Mouse (Mus musculus): ENCODE results near the gene Aplp2.

The Aplp2 gene

DNA sequence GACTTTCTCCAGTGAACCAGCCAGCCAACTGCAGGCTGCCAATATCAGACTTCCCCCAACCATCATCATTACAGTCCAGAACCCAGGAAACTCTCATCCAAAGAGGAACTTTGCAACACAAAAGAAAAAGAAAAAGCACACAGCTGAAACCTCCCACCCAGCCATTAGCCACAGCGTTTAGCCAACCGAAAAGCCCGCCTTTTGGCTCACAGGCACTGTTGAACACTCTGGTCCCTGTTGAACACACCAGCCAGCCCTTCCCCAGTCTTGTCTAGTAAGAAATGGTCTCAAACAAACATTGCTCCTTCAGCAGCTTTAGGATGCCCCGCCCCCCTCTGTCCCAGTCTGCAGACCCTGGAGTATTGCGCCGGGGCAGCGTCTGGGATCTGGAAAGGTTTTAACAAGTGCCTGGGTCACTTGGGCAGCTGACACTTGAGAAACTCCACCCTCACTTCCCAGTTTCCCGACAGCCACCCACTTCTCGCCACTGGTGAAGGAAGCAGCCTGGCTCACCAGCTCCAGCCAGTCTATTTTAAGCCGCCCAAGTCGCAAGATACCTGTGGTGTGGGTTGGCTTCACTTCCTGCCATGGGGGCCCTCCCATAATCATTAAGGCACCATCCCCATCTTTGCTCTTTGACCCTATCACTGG is 91.6 kb downstream of the Aplp2 start:
- DNase-seq = no peak

- no peak for DNase-seq
These were observed 92.2 kb downstream of the Aplp2 start for GRCm38 (mm10) chr9:31119405-31119804.

GRCm38 (mm10) chr9:31118520-31119298 is 92.9 kb downstream of the Aplp2 start:
- no peak for DNase-seq

DNA sequence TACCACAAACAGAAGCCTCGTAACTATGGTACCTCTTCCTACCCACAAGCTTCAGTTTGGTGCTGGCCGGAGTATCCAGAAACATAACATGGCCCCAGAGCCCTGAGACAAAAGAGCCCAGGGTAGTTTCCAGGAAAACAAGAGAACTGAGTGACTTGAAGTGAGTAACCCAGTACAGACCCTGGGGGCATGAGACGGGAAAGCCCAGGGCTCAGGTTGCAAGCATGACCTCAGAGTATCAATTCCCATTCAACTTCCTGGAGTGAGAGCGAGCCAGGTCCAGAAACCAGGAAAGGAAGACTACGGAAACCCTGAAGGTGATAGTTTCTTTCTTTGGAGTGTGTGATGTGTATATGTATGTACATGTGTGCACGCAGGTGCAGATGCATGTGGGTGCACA is 94.1 kb downstream of the Aplp2 start:
- no peak for DNase-seq

DNA sequence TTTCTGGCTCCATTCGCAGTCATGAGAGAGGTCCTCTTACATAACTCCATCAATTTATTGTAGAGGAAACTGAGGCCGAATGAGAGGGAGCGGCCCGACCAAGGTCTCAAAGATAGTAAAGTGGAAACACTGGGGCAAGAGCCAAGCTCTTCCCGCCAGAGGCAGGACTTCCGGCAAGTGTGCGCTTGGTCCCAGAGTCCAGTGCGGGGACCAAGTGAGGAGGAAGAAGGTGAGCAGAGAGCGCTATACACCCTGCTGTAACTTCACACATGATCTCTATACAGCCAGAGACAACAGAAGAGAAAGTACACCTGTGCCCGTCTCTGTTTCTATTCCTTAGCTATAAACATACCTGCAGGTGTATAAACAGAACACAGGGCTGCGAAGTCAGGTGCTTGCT is 94.5 kb downstream of the Aplp2 start:
- no peak for DNase-seq

GRCm38 (mm10) chr9:31115586-31115985 is 96.0 kb downstream of the Aplp2 start:
- no peak for DNase-seq

DNA sequence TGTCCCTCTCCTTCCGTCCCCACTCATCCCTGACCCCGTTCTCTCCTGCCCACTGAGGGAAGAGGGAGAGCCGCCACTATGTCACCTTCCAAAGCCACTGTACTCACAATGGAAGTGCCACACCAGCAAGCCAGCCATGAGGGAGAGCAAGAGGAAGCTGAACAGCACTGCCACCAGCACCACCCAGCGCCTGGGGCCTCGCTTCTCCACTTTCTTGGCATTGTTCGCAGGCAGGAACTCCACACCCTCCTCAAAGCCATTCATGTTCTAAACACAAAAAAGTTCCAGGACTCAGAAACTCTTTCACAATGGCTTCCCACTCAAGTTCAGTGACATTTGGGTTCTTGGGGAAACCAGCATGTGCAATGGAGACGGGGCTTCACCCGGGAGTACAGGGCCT is 103.2 kb downstream of the Aplp2 start:
- no peak for DNase-seq

Data from right cerebral cortex, adult 18-20 months (tissue).